Mouse (Mus musculus) erythroblast, adult 5-6 weeks (primary cell): ENCODE measurements around the gene C1qtnf3. TPM values are rescaled to one million over a fixed set of nuclear protein-coding genes. Genes with fewer than 3 reads are reported as not detected.
"Not testable (repeated sequence)": the region's sequence is repeated elsewhere in the genome, so short reads cannot be mapped to it uniquely, and the experiment has no call there.

Source experiments
- ATAC-seq: replicated peaks from 2 replicates; pipeline ENCODE4 v1.8.0; 2016; ENCODE audit warnings: moderate number of reproducible peaks, mild to moderate bottlenecking, moderate TSS enrichment, inconsistent platforms; ENCODE audit not compliant: poor library complexity, low FRiP score, severe bottlenecking
- total RNA-seq, 2 experiments: library from RNA; stranded (forward) in 1 of 2; stranded (reverse) in 1 of 2; fragments of 150-400 nt in 1 of 2; fragments of 200-764, 138-1000 nt in 1 of 2; gene quantifications; 2 replicates each; pipeline versions ENCODE4 v1.2.3 to v1.2.4; 2015 to 2017; ENCODE audit warnings: low replicate concordance in 2 of 2

Gene C1qtnf3
- total RNA-seq, 2 experiments from 2014 or later, result not detected

- ATAC-seq, result no peak
Measured at GRCm38 (mm10) chr15:10955156-10955555, 3.0 kb downstream of the C1qtnf3 start.

- no peak for ATAC-seq
Measured at GRCm38 (mm10) chr15:10956706-10957105, 4.6 kb downstream of the C1qtnf3 start.

GRCm38 (mm10) chr15:10959277-10960026, 7.3 kb downstream of the C1qtnf3 start:
- no peak for ATAC-seq

GRCm38 (mm10) chr15:10960267-10960666, 8.1 kb downstream of the C1qtnf3 start:
- no peak for ATAC-seq

- ATAC-seq, result no peak
Measured at GRCm38 (mm10) chr15:10962601-10963000, 10.5 kb downstream of the C1qtnf3 start.

GRCm38 (mm10) chr15:10969439-10969838, 17.3 kb downstream of the C1qtnf3 start:
- no peak for ATAC-seq

- ATAC-seq, result no peak
Measured at GRCm38 (mm10) chr15:10970777-10971176, 18.6 kb downstream of the C1qtnf3 start.

GRCm38 (mm10) chr15:10977151-10977550, 25.0 kb downstream of the C1qtnf3 start:
- ATAC-seq, result no peak

- no peak for ATAC-seq
Measured at GRCm38 (mm10) chr15:10980712-10981111, 28.6 kb downstream of the C1qtnf3 start.

GRCm38 (mm10) chr15:10981377-10982063, 29.4 kb downstream of the C1qtnf3 start, which contains the start of gene Amacr:
Amacr (plus strand) TSS chr15:10981756.
- ATAC-seq, result peak; percentile 95

GRCm38 (mm10) chr15:10982064-10982435, 29.9 kb downstream of the C1qtnf3 start:
- ATAC-seq, result no peak

GRCm38 (mm10) chr15:10985756-10986155, 33.6 kb downstream of the C1qtnf3 start:
- ATAC-seq, result no peak

GRCm38 (mm10) chr15:10986477-10986876, 34.3 kb downstream of the C1qtnf3 start:
- ATAC-seq, result not testable (repeated sequence)

- no peak for ATAC-seq
Measured at GRCm38 (mm10) chr15:10990411-10990810, 38.3 kb downstream of the C1qtnf3 start.

- ATAC-seq, result no peak
Measured at GRCm38 (mm10) chr15:10991566-10991965, 39.4 kb downstream of the C1qtnf3 start.

- no peak for ATAC-seq
Measured at GRCm38 (mm10) chr15:10999832-11000231, 47.7 kb downstream of the C1qtnf3 start.

- no peak for ATAC-seq
Measured at GRCm38 (mm10) chr15:11000421-11000820, 48.3 kb downstream of the C1qtnf3 start, which contains the start of gene Slc45a2. Slc45a2 (plus strand) TSS chr15:11000721.

- ATAC-seq, result no peak
Measured at GRCm38 (mm10) chr15:11003791-11004190, 51.7 kb downstream of the C1qtnf3 start.

GRCm38 (mm10) chr15:11004646-11005045, 52.5 kb downstream of the C1qtnf3 start:
- no peak for ATAC-seq

GRCm38 (mm10) chr15:11008756-11009155, 56.6 kb downstream of the C1qtnf3 start:
- ATAC-seq, result no peak

- ATAC-seq, result no peak
Measured at GRCm38 (mm10) chr15:11010976-11011548, 58.9 kb downstream of the C1qtnf3 start.
